Mouse (Mus musculus): Measurements from ENCODE around the gene Lrrc39.
"Not testable (repeated sequence)": the region's sequence is repeated elsewhere in the genome, so short reads cannot be mapped to it uniquely, and the experiment has no call there.

Gene Lrrc39

GRCm38 (mm10) chr3:116562408-116563094 lies at the start of gene Lrrc39:
Lrrc39 (plus strand) TSS chr3:116562973.
- DNase-seq (ENCODE audit: low read depth, low spot score), result no peak

GRCm38 (mm10) chr3:116520141-116520761 lies 42.5 kb upstream of the Lrrc39 start:
- DNase-seq (ENCODE audit: low read depth, low spot score), result no peak

GRCm38 (mm10) chr3:116529741-116530140 lies 33.0 kb upstream of the Lrrc39 start:
- no peak for DNase-seq (ENCODE audit: low read depth, low spot score)

- DNase-seq (ENCODE audit: low read depth, low spot score), result no peak
These were observed 31.9 kb upstream of the Lrrc39 start for GRCm38 (mm10) chr3:116530826-116531225.

GRCm38 (mm10) chr3:116536428-116537199 lies 26.2 kb upstream of the Lrrc39 start:
- no peak for DNase-seq (ENCODE audit: low read depth, low spot score)

- no peak for DNase-seq (ENCODE audit: low read depth, low spot score)
These were observed 25.6 kb upstream of the Lrrc39 start for GRCm38 (mm10) chr3:116537200-116537573.

- no peak for DNase-seq (ENCODE audit: low read depth, low spot score)
These were observed 20.7 kb upstream of the Lrrc39 start for GRCm38 (mm10) chr3:116542070-116542469.

- no peak for DNase-seq (ENCODE audit: low read depth, low spot score)
These were observed 20.2 kb upstream of the Lrrc39 start for GRCm38 (mm10) chr3:116542532-116542931.

GRCm38 (mm10) chr3:116547430-116547829 lies 15.3 kb upstream of the Lrrc39 start:
- no peak for DNase-seq (ENCODE audit: low read depth, low spot score)

- no peak for DNase-seq (ENCODE audit: low read depth, low spot score)
These were observed 11.4 kb upstream of the Lrrc39 start for GRCm38 (mm10) chr3:116551362-116551761.

- not testable (repeated sequence) for DNase-seq (ENCODE audit: low read depth, low spot score)
These were observed 1.5 kb upstream of the Lrrc39 start for GRCm38 (mm10) chr3:116561315-116561714.

GRCm38 (mm10) chr3:116563095-116563492 lies 321 bp downstream of the Lrrc39 start:
- no peak for DNase-seq (ENCODE audit: low read depth, low spot score)

- no peak for DNase-seq (ENCODE audit: low read depth, low spot score)
These were observed 7.9 kb downstream of the Lrrc39 start for GRCm38 (mm10) chr3:116570628-116571027.

- DNase-seq (ENCODE audit: low read depth, low spot score), result no peak
These were observed 14.5 kb downstream of the Lrrc39 start for GRCm38 (mm10) chr3:116577286-116577685.

- no peak for DNase-seq (ENCODE audit: low read depth, low spot score)
These were observed 19.4 kb downstream of the Lrrc39 start for GRCm38 (mm10) chr3:116582201-116582600.

- DNase-seq (ENCODE audit: low read depth, low spot score), result no peak
These were observed 31.4 kb downstream of the Lrrc39 start for GRCm38 (mm10) chr3:116594076-116594727.

- DNase-seq (ENCODE audit: low read depth, low spot score), result peak; percentile 94
These were observed 32.2 kb downstream of the Lrrc39 start, which contains the start of gene Sass6 for GRCm38 (mm10) chr3:116594728-116595602. Sass6 (plus strand) TSS chr3:116594982.

GRCm38 (mm10) chr3:116595603-116595991 lies 32.8 kb downstream of the Lrrc39 start:
- no peak for DNase-seq (ENCODE audit: low read depth, low spot score)

GRCm38 (mm10) chr3:116599705-116600104 lies 36.9 kb downstream of the Lrrc39 start:
- DNase-seq (ENCODE audit: low read depth, low spot score), result no peak

- DNase-seq (ENCODE audit: low read depth, low spot score), result no peak
These were observed 38.2 kb downstream of the Lrrc39 start for GRCm38 (mm10) chr3:116601005-116601404.

- no peak for DNase-seq (ENCODE audit: low read depth, low spot score)
These were observed 39.0 kb downstream of the Lrrc39 start for GRCm38 (mm10) chr3:116601781-116602180.

Measured in WW6 (cell line).